Mouse (Mus musculus) E14TG2a.4 (cell line): ENCODE results near the gene Hif1an.

Experiments
- CTCF ChIP-seq: conservative IDR thresholded peaks from 2 replicates; pipeline ENCODE4 v1.5.1; 2014; ENCODE audit warnings: low read length
- NANOG ChIP-seq: IDR thresholded peaks from 2 replicates; pipeline ENCODE4 v1.6.1; 2014; ENCODE audit warnings: borderline replicate concordance, low read length, mixed read lengths

DNA sequence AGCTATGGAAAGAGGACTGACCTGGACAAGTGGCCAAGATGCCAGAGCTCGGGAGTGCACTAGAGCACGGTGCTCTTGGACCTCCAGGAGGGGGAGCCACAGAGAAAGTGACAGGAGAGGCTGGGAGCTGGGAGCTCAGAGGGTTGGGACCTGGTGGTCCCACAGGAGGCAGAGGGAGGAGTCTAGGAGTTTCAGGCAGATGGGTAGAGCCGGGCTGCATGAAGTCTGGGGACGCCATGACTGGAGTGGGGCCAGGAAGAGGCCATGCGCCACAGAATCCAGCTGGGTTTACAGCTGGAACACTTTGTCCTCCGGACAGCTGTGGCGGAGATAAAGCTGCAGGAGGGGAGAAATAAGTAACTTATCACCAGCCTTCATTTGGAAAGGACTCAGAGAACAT is 43.5 kb upstream of the Hif1an start:
- peak; percentile 30 for TF ChIP-seq CTCF
- no peak for TF ChIP-seq NANOG
